Mouse (Mus musculus): ENCODE measurements around the gene Plekha3.
A peak's percentile ranks its signal among the peaks of the same experiment; 100 is the strongest.

The Plekha3 gene

GRCm38 (mm10) chr2:76672134-76672745, 2.8 kb upstream of the Plekha3 start:
- H3K27me3 ChIP-seq (ENCODE audit: insufficient read depth, low read length) = no peaks in the 10 kb centered on the region
- peaks cover 42% of the 10 kb centered on the region for H3K4me1 ChIP-seq (replicated peaks; ENCODE audit: low read depth, low read length)
- H3K9me3 ChIP-seq (ENCODE audit: low read length) = no peaks in the 10 kb centered on the region
- H3K4me3 ChIP-seq (replicated peaks; ENCODE audit: low read length) = peak overlapping the region; percentile 70
- no peak for TF ChIP-seq POU5F1 (IDR thresholded peaks at IDR 0.05; ENCODE audit: borderline replicate concordance, low read length)
- TF ChIP-seq CTCF (conservative IDR thresholded peaks at IDR 0.05; ENCODE audit: low read length) = no peak
- TF ChIP-seq NANOG (IDR thresholded peaks at IDR 0.05; ENCODE audit: borderline replicate concordance, low read length) = no peak
- peaks cover under 1% of the 10 kb centered on the region; the same call in 1 of the 2 replicates for H3K36me3 ChIP-seq (ENCODE audit: insufficient read depth, low read length)

- Histone ChIP-seq H3K4me1 (replicated peaks; ENCODE audit: low read depth, low read length) (peaks cover 48% of the 10 kb centered on the region), H3K9me3 (ENCODE audit: low read length) (no peaks in the 10 kb centered on the region), H3K4me3 (replicated peaks; ENCODE audit: low read length) (peak within 1 kb of the TSS; percentile 70), H3K27me3 (ENCODE audit: insufficient read depth, low read length) (no peaks in the 10 kb centered on the region), H3K36me3 (ENCODE audit: insufficient read depth, low read length) (peaks cover 8% of the 10 kb centered on the region)
- no peak for TF ChIP-seq CTCF (conservative IDR thresholded peaks at IDR 0.05; ENCODE audit: low read length)
- TF ChIP-seq NANOG (IDR thresholded peaks at IDR 0.05; ENCODE audit: borderline replicate concordance, low read length) = no peak
- TF ChIP-seq POU5F1 (IDR thresholded peaks at IDR 0.05; ENCODE audit: borderline replicate concordance, low read length) = no peak
Measured at GRCm38 (mm10) chr2:76672966-76673392, 2.1 kb upstream of the Plekha3 start, which contains the start of gene Fkbp7. Gene Fkbp7, minus strand, starts transcription at chr2:76673116.

GRCm38 (mm10) chr2:76673472-76674081, 1.5 kb upstream of the Plekha3 start:
- Histone ChIP-seq H3K4me3 (replicated peaks; ENCODE audit: low read length) (peak overlapping the region; percentile 70), H3K36me3 (ENCODE audit: insufficient read depth, low read length) (peaks cover 14% of the 10 kb centered on the region), H3K9me3 (ENCODE audit: low read length) (no peaks in the 10 kb centered on the region), H3K4me1 (replicated peaks; ENCODE audit: low read depth, low read length) (peaks cover 51% of the 10 kb centered on the region), H3K27me3 (ENCODE audit: insufficient read depth, low read length) (no peaks in the 10 kb centered on the region)
- TF ChIP-seq CTCF (conservative IDR thresholded peaks at IDR 0.05; ENCODE audit: low read length) (peak; percentile 26), NANOG (IDR thresholded peaks at IDR 0.05; ENCODE audit: borderline replicate concordance, low read length) (no peak)

- peaks cover 68% of the 10 kb centered on the region for H3K4me1 ChIP-seq (replicated peaks; ENCODE audit: low read depth, low read length)
- H3K9me3 ChIP-seq (ENCODE audit: low read length) = no peaks in the 10 kb centered on the region
- H3K36me3 ChIP-seq (ENCODE audit: insufficient read depth, low read length) = peaks cover 33% of the 10 kb centered on the region
- H3K27me3 ChIP-seq (ENCODE audit: insufficient read depth, low read length) = no peaks in the 10 kb centered on the region
- peak overlapping the region; percentile 89 for H3K4me3 ChIP-seq (replicated peaks; ENCODE audit: low read length)
- TF ChIP-seq CTCF (conservative IDR thresholded peaks at IDR 0.05; ENCODE audit: low read length) (no peak), POU5F1 (IDR thresholded peaks at IDR 0.05; ENCODE audit: borderline replicate concordance, low read length) (no peak), NANOG (IDR thresholded peaks at IDR 0.05; ENCODE audit: borderline replicate concordance, low read length) (no peak)
Measured at GRCm38 (mm10) chr2:76675451-76675850, 370 bp downstream of the Plekha3 start.

- no peaks in the 10 kb centered on the region for H3K27me3 ChIP-seq (ENCODE audit: insufficient read depth, low read length)
- peaks cover 70% of the 10 kb centered on the region for H3K4me1 ChIP-seq (replicated peaks; ENCODE audit: low read depth, low read length)
- H3K4me3 ChIP-seq (replicated peaks; ENCODE audit: low read length) = peak overlapping the region; percentile 89
- no peaks in the 10 kb centered on the region for H3K9me3 ChIP-seq (ENCODE audit: low read length)
- TF ChIP-seq CTCF (conservative IDR thresholded peaks at IDR 0.05; ENCODE audit: low read length) (no peak), NANOG (IDR thresholded peaks at IDR 0.05; ENCODE audit: borderline replicate concordance, low read length) (no peak), POU5F1 (IDR thresholded peaks at IDR 0.05; ENCODE audit: borderline replicate concordance, low read length) (no peak)
- H3K36me3 ChIP-seq (ENCODE audit: insufficient read depth, low read length) = peaks cover 38% of the 10 kb centered on the region
Measured at GRCm38 (mm10) chr2:76675949-76676348, 868 bp downstream of the Plekha3 start.

- H3K4me3 ChIP-seq (replicated peaks; ENCODE audit: low read length) = peak overlapping the region; percentile 89
- no peaks in the 10 kb centered on the region for H3K9me3 ChIP-seq (ENCODE audit: low read length)
- H3K4me1 ChIP-seq (replicated peaks; ENCODE audit: low read depth, low read length) = peaks cover 69% of the 10 kb centered on the region
- H3K36me3 ChIP-seq (ENCODE audit: insufficient read depth, low read length) = peaks cover 43% of the 10 kb centered on the region
- TF ChIP-seq CTCF (conservative IDR thresholded peaks at IDR 0.05; ENCODE audit: low read length) (no peak), POU5F1 (IDR thresholded peaks at IDR 0.05; ENCODE audit: borderline replicate concordance, low read length) (no peak), NANOG (IDR thresholded peaks at IDR 0.05; ENCODE audit: borderline replicate concordance, low read length) (no peak)
- no peaks in the 10 kb centered on the region for H3K27me3 ChIP-seq (ENCODE audit: insufficient read depth, low read length)
Measured at GRCm38 (mm10) chr2:76676401-76677226, 1.5 kb downstream of the Plekha3 start.

GRCm38 (mm10) chr2:76682301-76682700, 7.2 kb downstream of the Plekha3 start:
- TF ChIP-seq NANOG (IDR thresholded peaks at IDR 0.05; ENCODE audit: borderline replicate concordance, low read length) (no peak), POU5F1 (IDR thresholded peaks at IDR 0.05; ENCODE audit: borderline replicate concordance, low read length) (no peak), CTCF (conservative IDR thresholded peaks at IDR 0.05; ENCODE audit: low read length) (no peak)
- H3K4me3 ChIP-seq (replicated peaks; ENCODE audit: low read length) = no peak overlapping the region
- no peaks in the 10 kb centered on the region for H3K9me3 ChIP-seq (ENCODE audit: low read length)
- H3K27me3 ChIP-seq (ENCODE audit: insufficient read depth, low read length) = no peaks in the 10 kb centered on the region
- peaks cover 98% of the 10 kb centered on the region for H3K36me3 ChIP-seq (ENCODE audit: insufficient read depth, low read length)
- H3K4me1 ChIP-seq (replicated peaks; ENCODE audit: low read depth, low read length) = peaks cover 28% of the 10 kb centered on the region

- H3K27me3 ChIP-seq (ENCODE audit: insufficient read depth, low read length) = no peaks in the 10 kb centered on the region
- no peak for TF ChIP-seq POU5F1 (IDR thresholded peaks at IDR 0.05; ENCODE audit: borderline replicate concordance, low read length)
- no peak for TF ChIP-seq CTCF (conservative IDR thresholded peaks at IDR 0.05; ENCODE audit: low read length)
- no peak for TF ChIP-seq NANOG (IDR thresholded peaks at IDR 0.05; ENCODE audit: borderline replicate concordance, low read length)
Measured at GRCm38 (mm10) chr2:76686986-76687385, 11.9 kb downstream of the Plekha3 start.

More at GRCm38 (mm10) chr2:76686986-76687385, 11.9 kb downstream of the Plekha3 start:
- H3K4me3 ChIP-seq (replicated peaks; ENCODE audit: low read length) = no peak overlapping the region
- no peaks in the 10 kb centered on the region for H3K9me3 ChIP-seq (ENCODE audit: low read length)
- peaks cover 11% of the 10 kb centered on the region for H3K4me1 ChIP-seq (replicated peaks; ENCODE audit: low read depth, low read length)
- peaks cover 98% of the 10 kb centered on the region for H3K36me3 ChIP-seq (ENCODE audit: insufficient read depth, low read length)
